Mouse (Mus musculus) liver, postnatal 0 days (tissue): ENCODE results near the gene Fes. TPM values are rescaled to one million over a fixed set of nuclear protein-coding genes. Genes with fewer than 3 reads are reported as not detected.

ENCODE experiments used
- ATAC-seq: fragments of 200-750 bp; cut with Nextera tagmentation; 2 replicates; pipeline ENCODE4 v1.8.0; 2017; ENCODE audit warnings: mild to moderate bottlenecking, moderate library complexity
- DNase-seq: peaks from one replicate; pipeline ENCODE4 v3.0.0-alpha.2; 2016
- H3K27ac ChIP-seq: fragments of 300-500 bp; sonication (generic); 2 replicates; pipeline ENCODE4 v1.5.1; 2014; ENCODE audit warnings: antibody characterized with exemption, moderate library complexity, mild to moderate bottlenecking, low read depth
- H3K27me3 ChIP-seq: fragments of 300-500 bp; sonication (generic); 2 replicates; pipeline ENCODE4 v1.6.1; 2014; ENCODE audit warnings: low read length, control low read depth, mixed read lengths; ENCODE audit not compliant: insufficient read depth
- H3K36me3 ChIP-seq: fragments of 300-500 bp; sonication (generic); replicated peaks from 2 replicates; pipeline ENCODE4 v1.6.1; 2014; ENCODE audit warnings: mild to moderate bottlenecking, control low read depth, low read length, moderate library complexity, mixed read lengths; ENCODE audit not compliant: insufficient read depth
- H3K4me1 ChIP-seq: fragments of 300-500 bp; sonication (generic); 2 replicates; pipeline ENCODE4 v1.6.1; 2014; ENCODE audit warnings: antibody characterized with exemption, mild to moderate bottlenecking, control low read depth; ENCODE audit not compliant: insufficient read depth
- H3K4me2 ChIP-seq: fragments of 300-500 bp; sonication (generic); 2 replicates; pipeline ENCODE4 v1.6.1; 2014; ENCODE audit warnings: low read depth, mild to moderate bottlenecking, low read length, moderate library complexity, mixed read lengths
- H3K4me3 ChIP-seq: fragments of 300-500 bp; sonication (generic); 2 replicates; pipeline ENCODE4 v1.5.1; 2014; ENCODE audit warnings: low read depth, low read length
- H3K9ac ChIP-seq: fragments of 300-500 bp; sonication (generic); replicated peaks from 2 replicates; pipeline ENCODE4 v1.6.1; 2014; ENCODE audit warnings: mild to moderate bottlenecking, moderate library complexity
- H3K9me3 ChIP-seq: fragments of 300-500 bp; sonication (generic); 2 replicates; pipeline ENCODE4 v1.6.1; 2016; ENCODE audit warnings: mild to moderate bottlenecking, control low read depth, low read length, mixed read lengths
- CTCF ChIP-seq: sonication (generic); IDR thresholded peaks from 2 replicates; pipeline ENCODE4 v1.5.1; 2016; ENCODE audit warnings: antibody characterized with exemption, low read depth
- EP300 ChIP-seq: IDR thresholded peaks from 2 replicates; pipeline ENCODE4 v1.6.1; 2016; ENCODE audit warnings: antibody characterized with exemption, low read depth, mild to moderate bottlenecking
- WGBS: fragments of 180-500 bp; shearing (Covaris S2); extraction: QIAGEN DNeasy Blood & Tissue Kit; methylation state at CpG from one replicate; pipeline ENCODE4 v1.1.7; 2014; ENCODE audit not compliant: insufficient replicate concordance; 5-methylcytosine and 5-hydroxymethylcytosine counted together
- polyA plus RNA-seq: library from polyadenylated mRNA; unstranded; fragments of >200 nt; fragmentation: Nextera tagmentation; extraction: Ambion mirVana; gene quantifications from 2 replicates; pipeline ENCODE4 v1.2.1, GENCODE M21; 2015

The Fes gene
- polyA plus RNA-seq, 1 experiment from 2014 or later: 16.3 TPM

GRCm38 (mm10) chr7:80410380-80410779 is 22.6 kb upstream of the Fes start:
- Histone ChIP-seq H3K27ac (no peak overlapping the region), H3K27me3 (no peaks in the 10 kb centered on the region; the same call in 1 of the 2 replicates), H3K4me2 (no peak overlapping the region), H3K4me3 (no peak overlapping the region), H3K9me3 (no peaks in the 10 kb centered on the region), H3K4me1 (0 out of 2 replicates have a peak, but pooled peaks cover 5% of the 10 kb centered on the region), H3K9ac (no peak overlapping the region), H3K36me3 (no peaks in the 10 kb centered on the region)
- no peak for TF ChIP-seq CTCF
- no peak for TF ChIP-seq EP300
- ATAC-seq (no peak), DNase-seq (no peak)
- 79% methylated on average over 9 of the region's 9 CpGs for WGBS

- whole genome bisulfite sequencing: 76% methylated on average over 9 of the region's 9 CpGs
- Histone ChIP-seq H3K4me3 (no peak overlapping the region), H3K27ac (no peak overlapping the region), H3K4me1 (peaks cover 16% of the 10 kb centered on the region), H3K4me2 (no peak overlapping the region), H3K36me3 (no peaks in the 10 kb centered on the region), H3K27me3 (no peaks in the 10 kb centered on the region; the same call in 1 of the 2 replicates), H3K9me3 (no peaks in the 10 kb centered on the region), H3K9ac (no peak overlapping the region)
- no peak for ATAC-seq
- no peak for TF ChIP-seq CTCF
- DNase-seq: no peak
Measured at GRCm38 (mm10) chr7:80407712-80408111, 20.0 kb upstream of the Fes start.

- H3K27me3 ChIP-seq: no peaks in the 10 kb centered on the region; the same call in 1 of the 2 replicates
- no peak overlapping the region for H3K9ac ChIP-seq
- no peak overlapping the region for H3K27ac ChIP-seq
- ATAC-seq (no peak), DNase-seq (no peak)
- H3K36me3 ChIP-seq: no peaks in the 10 kb centered on the region
- H3K9me3 ChIP-seq: no peaks in the 10 kb centered on the region
- peaks cover 17% of the 10 kb centered on the region for H3K4me1 ChIP-seq
- 64% methylated on average over 3 of the region's 3 CpGs for WGBS
- no peak overlapping the region for H3K4me3 ChIP-seq
- H3K4me2 ChIP-seq: no peak overlapping the region
- TF ChIP-seq EP300 (no peak), CTCF (no peak)
Measured at GRCm38 (mm10) chr7:80406186-80406585, 18.4 kb upstream of the Fes start.

- peak within 1 kb of the TSS; percentile 24; the same call in 1 of the 2 replicates for H3K4me2 ChIP-seq
- no peaks in the 10 kb centered on the region for H3K36me3 ChIP-seq
- peak within 1 kb of the TSS; percentile 6; the same call in 1 of the 2 replicates for H3K9ac ChIP-seq
- H3K27me3 ChIP-seq: no peaks in the 10 kb centered on the region; the same call in 1 of the 2 replicates
- peaks cover 22% of the 10 kb centered on the region for H3K4me1 ChIP-seq
- H3K4me3 ChIP-seq: no peak within 1 kb of the TSS
- DNase-seq (no peak), ATAC-seq (no peak)
- H3K27ac ChIP-seq: 0 out of 2 replicates have a peak within 1 kb of the TSS, but pooled peaks have one; percentile 99
- no peak for TF ChIP-seq CTCF
- TF ChIP-seq EP300: no peak
- no peaks in the 10 kb centered on the region for H3K9me3 ChIP-seq
- 78% methylated on average over 9 of the region's 9 CpGs for WGBS
Measured at GRCm38 (mm10) chr7:80405188-80405695, 17.5 kb upstream of the Fes start, which contains the start of gene Furin. Gene Furin, minus strand, starts transcription at chr7:80405436.

- Histone ChIP-seq H3K4me2 (peak overlapping the region; percentile 24; the same call in 1 of the 2 replicates), H3K27ac (peak overlapping the region; percentile 99; the same call in 1 of the 2 replicates), H3K4me3 (no peak overlapping the region), H3K9ac (peak overlapping the region; percentile 6; the same call in 1 of the 2 replicates), H3K4me1 (peaks cover 22% of the 10 kb centered on the region), H3K9me3 (no peaks in the 10 kb centered on the region), H3K36me3 (no peaks in the 10 kb centered on the region), H3K27me3 (no peaks in the 10 kb centered on the region; the same call in 1 of the 2 replicates)
- DNase-seq (no peak), ATAC-seq (no peak)
- TF ChIP-seq EP300 (peak; percentile 11; the same call in 1 of the 2 replicates), CTCF (no peak)
- WGBS: 33% methylated on average over 7 of the region's 7 CpGs
Measured at GRCm38 (mm10) chr7:80404101-80404894, 16.6 kb upstream of the Fes start.

- 39% methylated on average over 9 of the region's 9 CpGs for WGBS
- H3K4me2 ChIP-seq: peak overlapping the region; percentile 86
- H3K9ac ChIP-seq: no peak overlapping the region
- no peaks in the 10 kb centered on the region; the same call in 1 of the 2 replicates for H3K27me3 ChIP-seq
- peaks cover 22% of the 10 kb centered on the region for H3K4me1 ChIP-seq
- H3K36me3 ChIP-seq: no peaks in the 10 kb centered on the region
- DNase-seq: no peak
- H3K27ac ChIP-seq: peak overlapping the region; percentile 99
- H3K4me3 ChIP-seq: peak overlapping the region; percentile 86
- no peak for ATAC-seq
- no peak for TF ChIP-seq EP300
- TF ChIP-seq CTCF: no peak
- no peaks in the 10 kb centered on the region for H3K9me3 ChIP-seq
Measured at GRCm38 (mm10) chr7:80403551-80403950, 15.8 kb upstream of the Fes start.
